Mouse (Mus musculus) lung, adult 2 months (tissue): ENCODE results near the gene Gm17455.

Source experiments
- CTCF ChIP-seq: fragments of 200-500 bp; IDR thresholded peaks from 2 replicates; pipeline ENCODE4 v1.5.1; 2011; ENCODE audit warnings: mild to moderate bottlenecking, low read length, control low read depth; ENCODE audit not compliant: insufficient read depth
- POLR2A ChIP-seq: fragments of 200-500 bp; IDR thresholded peaks from 2 replicates; pipeline ENCODE4 v1.6.1; 2011; ENCODE audit warnings: low read depth, mild to moderate bottlenecking, control low read depth, low read length, borderline replicate concordance; ENCODE audit errors: extremely low read depth

DNA sequence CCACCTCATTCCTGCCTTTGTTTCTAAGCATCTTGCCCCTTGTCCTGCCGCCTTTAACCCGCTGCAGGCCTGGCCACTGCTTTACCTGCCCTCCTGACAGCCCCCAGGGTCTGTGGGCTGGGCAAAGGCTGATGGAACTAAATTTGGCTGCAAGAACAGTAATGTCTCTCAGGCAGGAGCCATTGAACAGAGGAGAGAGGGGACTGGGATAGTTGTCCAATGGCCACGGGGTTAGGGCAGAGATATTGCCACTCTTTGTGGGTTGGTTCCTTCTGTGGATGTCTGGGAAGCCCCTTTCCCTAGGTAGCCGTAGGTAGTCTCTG lies 45.6 kb upstream of the Gm17455 start:
- TF ChIP-seq CTCF (no peak), POLR2A (no peak)
